Mouse (Mus musculus) right cerebral cortex, postnatal 25 days (tissue): ENCODE results near the gene Naa15.
A peak's percentile ranks its signal among the peaks of the same experiment; 100 is the strongest.

Experiments
- DNase-seq: peaks from one replicate; pipeline ENCODE4 v3.0.0; 2022

The Naa15 gene

GRCm38 (mm10) chr3:51475706-51476105, 60.8 kb downstream of the Naa15 start:
- no peak for DNase-seq

GRCm38 (mm10) chr3:51479893-51480292, 64.9 kb downstream of the Naa15 start:
- no peak for DNase-seq

- DNase-seq, result peak; percentile 34
Measured at GRCm38 (mm10) chr3:51481059-51481458, 66.1 kb downstream of the Naa15 start.

GRCm38 (mm10) chr3:51481881-51482280, 66.9 kb downstream of the Naa15 start:
- DNase-seq, result no peak

GRCm38 (mm10) chr3:51482781-51483180, 67.8 kb downstream of the Naa15 start:
- DNase-seq, result no peak

GRCm38 (mm10) chr3:51483741-51484359, 68.9 kb downstream of the Naa15 start, which contains the start of gene Rab33b:
TSS of gene Rab33b (plus strand) at chr3:51483920.
- DNase-seq, result peak; percentile 97

GRCm38 (mm10) chr3:51484370-51484769, 69.4 kb downstream of the Naa15 start:
- DNase-seq, result no peak

GRCm38 (mm10) chr3:51485347-51485746, 70.4 kb downstream of the Naa15 start:
- DNase-seq, result no peak

GRCm38 (mm10) chr3:51486491-51487195, 71.7 kb downstream of the Naa15 start:
- no peak for DNase-seq

GRCm38 (mm10) chr3:51490088-51490753, 75.3 kb downstream of the Naa15 start:
- DNase-seq, result no peak

GRCm38 (mm10) chr3:51493272-51493838, 78.4 kb downstream of the Naa15 start:
- no peak for DNase-seq

- no peak for DNase-seq
Measured at GRCm38 (mm10) chr3:51494466-51494865, 79.5 kb downstream of the Naa15 start.

GRCm38 (mm10) chr3:51495646-51496045, 80.7 kb downstream of the Naa15 start:
- no peak for DNase-seq

- no peak for DNase-seq
Measured at GRCm38 (mm10) chr3:51497978-51498377, 83.0 kb downstream of the Naa15 start.

GRCm38 (mm10) chr3:51498659-51499058, 83.7 kb downstream of the Naa15 start:
- no peak for DNase-seq

GRCm38 (mm10) chr3:51499876-51500275, 84.9 kb downstream of the Naa15 start:
- no peak for DNase-seq

- no peak for DNase-seq
Measured at GRCm38 (mm10) chr3:51504385-51504952, 89.5 kb downstream of the Naa15 start.

- DNase-seq, result no peak
Measured at GRCm38 (mm10) chr3:51505465-51505864, 90.5 kb downstream of the Naa15 start.

- peak; percentile 66 for DNase-seq
Measured at GRCm38 (mm10) chr3:51510903-51511302, 96.0 kb downstream of the Naa15 start.

- no peak for DNase-seq
Measured at GRCm38 (mm10) chr3:51511983-51512382, 97.0 kb downstream of the Naa15 start.

- DNase-seq, result no peak
Measured at GRCm38 (mm10) chr3:51517467-51517866, 102.5 kb downstream of the Naa15 start.

GRCm38 (mm10) chr3:51517878-51518762, 103.2 kb downstream of the Naa15 start:
- DNase-seq, result no peak
